Mouse (Mus musculus) CH12.LX (cell line): ENCODE data around the gene Il15. TPM values are rescaled to one million over a fixed set of nuclear protein-coding genes. Genes with fewer than 3 reads are reported as not detected.

ENCODE experiments used
- DNase-seq: peaks from one replicate; pipeline ENCODE4 v3.0.0-alpha.2; 2013; ENCODE audit errors: extremely low read depth
- H3K27ac ChIP-seq: 2 replicates; pipeline ENCODE4 v1.5.1; 2012; ENCODE audit warnings: low read depth, mild to moderate bottlenecking, control low read depth, moderate library complexity; ENCODE audit not compliant: insufficient read depth
- H3K27me3 ChIP-seq: replicated peaks from 2 replicates; pipeline ENCODE3; 2012; ENCODE audit warnings: inconsistent platforms
- H3K36me3 ChIP-seq, 2 experiments: replicated peaks in 1 of 2; 2 replicates each; pipeline versions ENCODE3 to v1.6.1; 2012; ENCODE audit warnings: inconsistent platforms in 1 of 2, low read length in 1 of 2, mild to moderate bottlenecking in 1 of 2, mixed read lengths in 1 of 2, moderate library complexity in 1 of 2; ENCODE audit not compliant: control insufficient read depth in 1 of 2, insufficient read depth in 1 of 2
- H3K4me1 ChIP-seq, 2 experiments: 2 replicates each; pipeline ENCODE4 v1.6.1; 2012; ENCODE audit warnings: inconsistent platforms in 1 of 2, moderate library complexity in 1 of 2; ENCODE audit not compliant: insufficient read depth in 2 of 2, control insufficient read depth in 1 of 2
- H3K4me2 ChIP-seq: 2 replicates; pipeline ENCODE4 v1.6.1; 2012; ENCODE audit warnings: low read depth, mild to moderate bottlenecking, control low read depth; ENCODE audit not compliant: poor library complexity, insufficient read depth, severe bottlenecking
- H3K4me3 ChIP-seq, 3 experiments: fragments of 150-350 bp in 1 of 3; sonication (generic) in 1 of 3; replicated peaks in 1 of 3; 2 replicates each; pipeline versions ENCODE3 to v1.5.1; 2011 to 2012; ENCODE audit warnings: low read depth in 2 of 3, low read length in 2 of 3, mild to moderate bottlenecking in 2 of 3, moderate library complexity in 2 of 3, control low read depth in 1 of 3, improper control_type of control experiment in 1 of 3, inconsistent platforms in 1 of 3, mixed read lengths in 1 of 3; ENCODE audit not compliant: poor library complexity in 1 of 3
- H3K79me2 ChIP-seq: replicated peaks from 2 replicates; pipeline ENCODE4 v1.6.1; 2012; ENCODE audit warnings: mild to moderate bottlenecking, moderate library complexity; ENCODE audit not compliant: control insufficient read depth, poor library complexity, insufficient read depth, severe bottlenecking; ENCODE audit errors: extremely low read depth
- H3K9ac ChIP-seq: 2 replicates; pipeline ENCODE4 v1.6.1; 2012; ENCODE audit warnings: low read depth, mild to moderate bottlenecking, control low read depth, moderate library complexity; ENCODE audit not compliant: insufficient read depth
- H3K9me3 ChIP-seq: replicated peaks from 2 replicates; pipeline ENCODE3; 2012; ENCODE audit warnings: low read length, inconsistent platforms, mixed read lengths
- CHD1 ChIP-seq: IDR thresholded peaks from 2 replicates; pipeline ENCODE4 v1.6.1; 2012; ENCODE audit warnings: low read depth, low read length, improper control_type of control experiment, inconsistent platforms
- CHD2 ChIP-seq: IDR thresholded peaks from 2 replicates; pipeline ENCODE4 v1.6.1; 2011; ENCODE audit warnings: low read length, improper control_type of control experiment
- E2F4 ChIP-seq: IDR thresholded peaks from 2 replicates; pipeline ENCODE4 v1.6.1; 2011; ENCODE audit warnings: low read depth, low read length, improper control_type of control experiment; ENCODE audit not compliant: insufficient replicate concordance
- EP300 ChIP-seq: IDR thresholded peaks from 2 replicates; pipeline ENCODE4 v1.6.1; 2011; ENCODE audit warnings: low read length, improper control_type of control experiment
- ETS1 ChIP-seq: conservative IDR thresholded peaks from 2 replicates; pipeline ENCODE4 v1.6.1; 2012; ENCODE audit warnings: low read depth, mild to moderate bottlenecking, inconsistent platforms, low read length, improper control_type of control experiment, moderate library complexity
- GABPA ChIP-seq: IDR thresholded peaks from 2 replicates; pipeline ENCODE4 v1.6.1; 2012; ENCODE audit warnings: low read depth, low read length, improper control_type of control experiment, inconsistent platforms; ENCODE audit not compliant: insufficient replicate concordance
- IRF4 ChIP-seq: IDR thresholded peaks from 2 replicates; pipeline ENCODE4 v1.6.1; 2014; ENCODE audit warnings: low read depth, mild to moderate bottlenecking, inconsistent platforms, low read length, improper control_type of control experiment
- JUN ChIP-seq: IDR thresholded peaks from 2 replicates; pipeline ENCODE4 v1.6.1; 2011; ENCODE audit warnings: low read depth, mild to moderate bottlenecking, low read length, improper control_type of control experiment, moderate library complexity; ENCODE audit not compliant: insufficient read depth
- KAT2A ChIP-seq: IDR thresholded peaks from 2 replicates; pipeline ENCODE4 v1.6.1; 2012; ENCODE audit warnings: low read length, improper control_type of control experiment, inconsistent platforms; ENCODE audit not compliant: insufficient replicate concordance
- MAX ChIP-seq: IDR thresholded peaks from 2 replicates; pipeline ENCODE4 v1.6.1; 2011; ENCODE audit warnings: low read length, improper control_type of control experiment
- MAZ ChIP-seq: IDR thresholded peaks from 2 replicates; pipeline ENCODE4 v1.6.1; 2012; ENCODE audit warnings: low read depth, mild to moderate bottlenecking, inconsistent platforms, low read length, improper control_type of control experiment, moderate library complexity
- MEF2A ChIP-seq: IDR thresholded peaks from 2 replicates; pipeline ENCODE4 v1.6.1; 2014; ENCODE audit warnings: low read depth, mild to moderate bottlenecking, inconsistent platforms, low read length, improper control_type of control experiment, borderline replicate concordance
- NELFE ChIP-seq: IDR thresholded peaks from 2 replicates; pipeline ENCODE4 v1.6.1; 2011; ENCODE audit warnings: low read depth, low read length, improper control_type of control experiment
- NRF1 ChIP-seq: IDR thresholded peaks from 2 replicates; pipeline ENCODE4 v1.6.1; 2014; ENCODE audit warnings: low read depth, mild to moderate bottlenecking, inconsistent platforms, low read length, improper control_type of control experiment, moderate library complexity
- POLR2A ChIP-seq: IDR thresholded peaks from 2 replicates; pipeline ENCODE4 v1.6.1; 2011; ENCODE audit warnings: low read depth, mild to moderate bottlenecking, improper control_type of control experiment, low read length
- POLR2AphosphoS2 ChIP-seq: IDR thresholded peaks from 2 replicates; pipeline ENCODE4 v1.6.1; 2011; ENCODE audit warnings: low read depth, low read length, improper control_type of control experiment
- RCOR1 ChIP-seq: conservative IDR thresholded peaks from 2 replicates; pipeline ENCODE4 v1.6.1; 2012; ENCODE audit warnings: low read depth, mild to moderate bottlenecking, inconsistent platforms, low read length, improper control_type of control experiment
- TBP ChIP-seq: conservative IDR thresholded peaks from 2 replicates; pipeline ENCODE4 v1.6.1; 2011; ENCODE audit warnings: low read depth, low read length, improper control_type of control experiment
- ZC3H11A ChIP-seq: IDR thresholded peaks from 2 replicates; pipeline ENCODE4 v1.6.1; 2012; ENCODE audit warnings: low read depth, mild to moderate bottlenecking, inconsistent platforms, low read length, improper control_type of control experiment
- ZKSCAN1 ChIP-seq: IDR thresholded peaks from 2 replicates; pipeline ENCODE4 v1.6.1; 2012; ENCODE audit warnings: low read depth, inconsistent platforms, low read length, improper control_type of control experiment, borderline replicate concordance
- ZMIZ1 ChIP-seq: IDR thresholded peaks from 2 replicates; pipeline ENCODE4 v1.6.1; 2012; ENCODE audit warnings: low read depth, mild to moderate bottlenecking, inconsistent platforms, low read length, improper control_type of control experiment
- ZNF384 ChIP-seq: IDR thresholded peaks from 2 replicates; pipeline ENCODE4 v1.6.1; 2012; ENCODE audit warnings: low read depth, low read length, improper control_type of control experiment, inconsistent platforms
- dilution Hi-C: fragments of 300-500 bp; cut with MboI; formaldehyde crosslinking; loops from 2 replicates; pipeline ENCODE4 v1.14.3; 2020; ENCODE audit warnings: low sequenced_read_pairs; ENCODE audit not compliant: extremely low pct_unique_long_range_greater_than_20kb, extremely low pct_ligation_motif_present
- in situ Hi-C: fragments of 300-500 bp; cut with MboI; formaldehyde crosslinking; loops from 3 replicates; pipeline ENCODE4 v1.14.3; 2019; ENCODE audit warnings: low sequenced_read_pairs, low pct_ligation_motif_present, low pct_unique_long_range_greater_than_20kb, mixed read lengths
- polyA plus RNA-seq: library from polyadenylated mRNA; unstranded; fragments of >175 nt; gene quantifications from 2 replicates; pipeline ENCODE4 v1.2.1, GENCODE M21; 2012; ENCODE audit warnings: low read depth; ENCODE audit not compliant: insufficient read length
- total RNA-seq, 2 experiments: library from RNA; depleted of rRNA; stranded (reverse); fragments of 300-350 nt in 1 of 2; fragments of >200 nt in 1 of 2; gene quantifications; 2 replicates each; pipeline ENCODE4 v1.2.3; 2012 to 2014

The Il15 gene
- total and polyA plus RNA-seq, 3 experiments: 2.2 to 8.9 (median 4.0) TPM

GRCm38 (mm10) chr8:82391258-82391657 lies 11.8 kb downstream of the Il15 start:
- H3K9me3 ChIP-seq: no peaks in the 10 kb centered on the region
- H3K36me3 ChIP-seq: no peaks in the 10 kb centered on the region
- dilution Hi-C loops: no loop called here
- no peaks in the 10 kb centered on the region for H3K4me1 ChIP-seq
- H3K4me2 ChIP-seq: no peak overlapping the region
- DNase-seq: no peak
- no peak overlapping the region for H3K9ac ChIP-seq
- no peak overlapping the region for H3K27ac ChIP-seq
- H3K79me2 ChIP-seq: no peaks in the 10 kb centered on the region; the same call in 1 of the 2 replicates
- no peaks in the 10 kb centered on the region for H3K27me3 ChIP-seq
- in situ Hi-C loops: loop anchor here (25.0 kb wide), 1 partner anchor 696 kb away; no protein-coding TSS in a partner anchor
- H3K4me3 ChIP-seq: no peak overlapping the region
- TF ChIP-seq NELFE: no peak
- no peak for TF ChIP-seq KAT2A
- TF ChIP-seq NRF1: no peak
- TF ChIP-seq, all 38 proteins: peak for 0

GRCm38 (mm10) chr8:82388356-82388902 lies 14.6 kb downstream of the Il15 start:
- in situ Hi-C loops (loop anchor here (25.0 kb wide), 1 partner anchor 699 kb away; no protein-coding TSS in a partner anchor), dilution Hi-C loops (no loop called here)
- Histone ChIP-seq H3K79me2 (no peaks in the 10 kb centered on the region), H3K27me3 (no peaks in the 10 kb centered on the region), H3K4me3 (no peak overlapping the region), H3K4me2 (no peak overlapping the region), H3K27ac (no peak overlapping the region), H3K9ac (no peak overlapping the region), H3K36me3 (no peaks in the 10 kb centered on the region), H3K9me3 (no peaks in the 10 kb centered on the region), H3K4me1 (peaks cover 0 to under 1% of the 10 kb centered on the region in 2 experiments; a peak in 3 of 4 replicates)
- TF ChIP-seq GABPA (no peak), ETS1 (no peak), ZC3H11A (no peak), JUN (no peak), RCOR1 (no peak), EP300 (no peak), ZNF384 (no peak), MAZ (no peak), MEF2A (no peak), POLR2A (no peak), TBP (no peak), CHD2 (no peak), CHD1 (no peak), POLR2AphosphoS2 (no peak), IRF4 (no peak), E2F4 (no peak), ZMIZ1 (no peak), ZKSCAN1 (no peak), MAX (no peak)
- DNase-seq: no peak
